Mouse (Mus musculus) left cerebral cortex, adult 8-10 months (tissue): Measurements from ENCODE around the gene Pm20d1. TPM values are rescaled to one million over a fixed set of nuclear protein-coding genes. Genes with fewer than 3 reads are reported as not detected.

Experiments
- total RNA-seq, 4 experiments: library from RNA; stranded (reverse); gene quantifications; 2 replicates each; pipeline ENCODE4 v1.2.4; 2022

Pm20d1 gene
- total RNA-seq, 4 experiments from 2014 or later, result 2.1 to 3.3 (median 2.4) TPM

Other genes starting within 250 kb of the Pm20d1 start
- gene Avpr1b, start 198.1 kb upstream of the Pm20d1 start, total RNA-seq, result not detected
- 1 to 10 TPM in 2 of 4 experiments, not detected in 2; 3.4 to 5.1 TPM for gene Ctse, start 159.1 kb upstream of the Pm20d1 start, total RNA-seq
- gene Rab7b, start 108.7 kb upstream of the Pm20d1 start, total RNA-seq, result 1 to 10 TPM; 1.2 to 7.3 (median 3.3) TPM
- gene Slc26a9, start 53.4 kb upstream of the Pm20d1 start, total RNA-seq, result under 1 TPM in 2 of 4 experiments, not detected in 2; 0.06 to 0.13 TPM
- 10 to 100 TPM; 49.4 to 56.1 (median 53.7) TPM for gene Slc41a1, start 30.1 kb downstream of the Pm20d1 start, total RNA-seq
- gene Rab29, start 69.8 kb downstream of the Pm20d1 start, total RNA-seq, result 1 to 10 TPM; 4.7 to 6.7 (median 6.1) TPM
- 100 to 1,000 TPM; 142 to 178 (median 163) TPM for gene Nucks1, start 113.2 kb downstream of the Pm20d1 start, total RNA-seq
- 1 to 10 TPM in 1 of 4 experiments, under 1 TPM in 3; 0.65 to 1.9 (median 0.79) TPM for gene Slc45a3, start 165.6 kb downstream of the Pm20d1 start, total RNA-seq
- 10 to 100 TPM; 54.1 to 63.5 (median 58.5) TPM for gene Elk4, start 210.2 kb downstream of the Pm20d1 start, total RNA-seq